Mouse (Mus musculus): ENCODE measurements around the gene Mapk12. TPM values are rescaled to one million over a fixed set of nuclear protein-coding genes. Genes with fewer than 3 reads are reported as not detected.

Gene Mapk12
- total and polyA plus RNA-seq, 3 experiments: 0.21 TPM; not detected in 2

DNA sequence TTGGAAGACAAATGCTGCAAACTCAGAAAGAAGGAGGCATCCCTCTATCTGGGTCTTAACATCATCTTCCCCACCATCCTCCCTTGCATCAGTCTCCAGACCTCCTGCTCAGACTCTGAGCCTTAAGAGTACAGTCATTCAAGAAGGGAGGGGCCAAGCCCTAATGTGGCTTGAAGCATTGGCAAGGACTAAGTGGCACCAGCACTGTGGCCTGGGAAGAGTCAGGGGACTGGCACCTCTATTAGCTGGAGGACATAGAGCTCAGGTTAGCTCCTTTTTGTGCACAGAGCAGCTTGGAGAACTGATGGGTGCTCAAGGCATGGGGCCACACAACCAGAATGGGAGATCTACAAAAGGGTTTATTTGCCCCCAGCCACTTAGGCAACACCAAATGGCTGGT lies 10.3 kb downstream of the Mapk12 start:
- Histone ChIP-seq H3K36me3 (replicated peaks in 1 of 2; ENCODE audit: control insufficient read depth in 1 of 2, insufficient read depth in 1 of 2, low read length in 1 of 2) (peaks cover 2 to 18% of the 10 kb centered on the region in 2 experiments), H3K79me2 (replicated peaks; ENCODE audit: control insufficient read depth, extremely low read depth, insufficient read depth, poor library complexity, severe bottlenecking) (no peaks in the 10 kb centered on the region), H3K9me3 (replicated peaks; ENCODE audit: low read length) (no peaks in the 10 kb centered on the region), H3K4me2 (ENCODE audit: insufficient read depth, low read depth, poor library complexity, severe bottlenecking) (no peak overlapping the region), H3K9ac (ENCODE audit: insufficient read depth, low read depth) (no peak overlapping the region), H3K27me3 (replicated peaks) (peaks cover 38% of the 10 kb centered on the region), H3K27ac (ENCODE audit: insufficient read depth, low read depth) (no peak overlapping the region), H3K4me3 (replicated peaks in 1 of 3; ENCODE audit: low read depth in 2 of 3, low read length in 2 of 3, poor library complexity in 1 of 3) (no peak overlapping the region), H3K4me1 (ENCODE audit: control insufficient read depth in 1 of 2, insufficient read depth in 2 of 2) (peaks cover 21 to 56% of the 10 kb centered on the region in 2 experiments)
- dilution Hi-C loops (cut with MboI; ENCODE audit: extremely low pct_ligation_motif_present, extremely low pct_unique_long_range_greater_than_20kb, low sequenced_read_pairs) (no loop called here), in situ Hi-C loops (cut with MboI; ENCODE audit: low pct_ligation_motif_present, low pct_unique_long_range_greater_than_20kb, low sequenced_read_pairs) (no loop called here)
- TF ChIP-seq TCF12 (IDR thresholded peaks at IDR 0.05; ENCODE audit: low read depth, low read length): no peak
- TF ChIP-seq MAX (IDR thresholded peaks at IDR 0.05; ENCODE audit: low read length): no peak
- no peak for TF ChIP-seq ETS1 (conservative IDR thresholded peaks at IDR 0.05; ENCODE audit: low read depth, low read length)
- no peak for TF ChIP-seq GABPA (IDR thresholded peaks at IDR 0.05; ENCODE audit: insufficient replicate concordance, low read depth, low read length)
- DNase-seq (ENCODE audit: extremely low read depth): no peak

GRCm38 (mm10) chr15:89128382-89129350 lies 11.8 kb downstream of the Mapk12 start, which contains the start of gene Hdac10:
Gene Hdac10, minus strand, starts transcription at chr15:89128700.
- Histone ChIP-seq H3K4me2 (ENCODE audit: insufficient read depth, low read depth, poor library complexity, severe bottlenecking) (peak within 1 kb of the TSS; percentile 68), H3K9me3 (replicated peaks; ENCODE audit: low read length) (no peaks in the 10 kb centered on the region), H3K9ac (ENCODE audit: insufficient read depth, low read depth) (peak within 1 kb of the TSS; percentile 38), H3K79me2 (replicated peaks; ENCODE audit: control insufficient read depth, extremely low read depth, insufficient read depth, poor library complexity, severe bottlenecking) (no peaks in the 10 kb centered on the region), H3K36me3 (replicated peaks in 1 of 2; ENCODE audit: control insufficient read depth in 1 of 2, insufficient read depth in 1 of 2, low read length in 1 of 2) (peaks cover 9 to 31% of the 10 kb centered on the region in 2 experiments), H3K27ac (ENCODE audit: insufficient read depth, low read depth) (peak within 1 kb of the TSS; percentile 48), H3K4me3 (replicated peaks in 1 of 3; ENCODE audit: low read depth in 2 of 3, low read length in 2 of 3, poor library complexity in 1 of 3) (peak within 1 kb of the TSS; percentile 60 to 80 (median 69)), H3K27me3 (replicated peaks) (peaks cover 29% of the 10 kb centered on the region), H3K4me1 (ENCODE audit: control insufficient read depth in 1 of 2, insufficient read depth in 2 of 2) (peaks cover 21 to 52% of the 10 kb centered on the region in 2 experiments)
- in situ Hi-C loops (cut with MboI; ENCODE audit: low pct_ligation_motif_present, low pct_unique_long_range_greater_than_20kb, low sequenced_read_pairs): loop anchor here (5.0 kb wide), 1 partner anchor 79 kb away; no protein-coding TSS in a partner anchor
- dilution Hi-C loops (cut with MboI; ENCODE audit: extremely low pct_ligation_motif_present, extremely low pct_unique_long_range_greater_than_20kb, low sequenced_read_pairs): no loop called here
- DNase-seq (ENCODE audit: extremely low read depth): peak; percentile 92
- peak; percentile 88 for TF ChIP-seq SIN3A (IDR thresholded peaks at IDR 0.05; ENCODE audit: low read length)
- no peak; the same call in 1 of the 2 replicates for TF ChIP-seq NRF1 (IDR thresholded peaks at IDR 0.05; ENCODE audit: low read depth, low read length)
- 0 out of 2 replicates have a peak, but pooled peaks have one; percentile 30 for TF ChIP-seq EP300 (IDR thresholded peaks at IDR 0.05; ENCODE audit: low read length)
- TF ChIP-seq ELF1 (IDR thresholded peaks at IDR 0.05; ENCODE audit: low read depth, low read length): peak; percentile 92
- TF ChIP-seq MAFK (IDR thresholded peaks at IDR 0.05; ENCODE audit: insufficient replicate concordance, low read length): no peak
- 0 out of 2 replicates have a peak, but pooled peaks have one; percentile 59 for TF ChIP-seq KAT2A (IDR thresholded peaks at IDR 0.05; ENCODE audit: insufficient replicate concordance, low read length)
- no peak for TF ChIP-seq GABPA (IDR thresholded peaks at IDR 0.05; ENCODE audit: insufficient replicate concordance, low read depth, low read length)
- TF ChIP-seq UBTF (IDR thresholded peaks at IDR 0.05; ENCODE audit: low read depth, low read length): no peak; the same call in 1 of the 2 replicates
- 0 out of 2 replicates have a peak, but pooled peaks have one; percentile 10 for TF ChIP-seq CHD2 (IDR thresholded peaks at IDR 0.05; ENCODE audit: low read length)
- peak; percentile 95 for TF ChIP-seq MXI1 (IDR thresholded peaks at IDR 0.05; ENCODE audit: low read depth, low read length)
- peak; percentile 84 for TF ChIP-seq POLR2A (IDR thresholded peaks at IDR 0.05; ENCODE audit: low read depth, low read length)
- peak; percentile 16 for TF ChIP-seq RAD21 (IDR thresholded peaks at IDR 0.05; ENCODE audit: low read depth, low read length)
- TF ChIP-seq PAX5 (IDR thresholded peaks at IDR 0.05; ENCODE audit: low read length): no peak
- no peak; the same call in 1 of the 2 replicates for TF ChIP-seq TCF12 (IDR thresholded peaks at IDR 0.05; ENCODE audit: low read depth, low read length)
- peak; percentile 37 for TF ChIP-seq ETS1 (conservative IDR thresholded peaks at IDR 0.05; ENCODE audit: low read depth, low read length)
- TF ChIP-seq RCOR1 (conservative IDR thresholded peaks at IDR 0.05; ENCODE audit: low read depth, low read length): no peak
- TF ChIP-seq SMC3 (IDR thresholded peaks at IDR 0.05; ENCODE audit: low read depth, low read length): peak; percentile 35; the same call in 1 of the 2 replicates
- no peak for TF ChIP-seq E2F4 (IDR thresholded peaks at IDR 0.05; ENCODE audit: insufficient replicate concordance, low read depth, low read length)
- peak; percentile 23; the same call in 1 of the 2 replicates for TF ChIP-seq MAZ (IDR thresholded peaks at IDR 0.05; ENCODE audit: low read depth, low read length)
- TF ChIP-seq ZC3H11A (IDR thresholded peaks at IDR 0.05; ENCODE audit: low read depth, low read length): no peak
- no peak for TF ChIP-seq ZNF384 (IDR thresholded peaks at IDR 0.05; ENCODE audit: low read depth, low read length)
- peak; percentile 38; the same call in 1 of the 2 replicates for TF ChIP-seq POLR2AphosphoS2 (IDR thresholded peaks at IDR 0.05; ENCODE audit: low read depth, low read length)
- TF ChIP-seq JUN (IDR thresholded peaks at IDR 0.05; ENCODE audit: insufficient read depth, low read depth, low read length): no peak
- peak; percentile 86 for TF ChIP-seq MAX (IDR thresholded peaks at IDR 0.05; ENCODE audit: low read length)
- no peak for TF ChIP-seq USF1 (IDR thresholded peaks at IDR 0.05; ENCODE audit: low read depth, low read length)
- no peak for TF ChIP-seq CHD1 (IDR thresholded peaks at IDR 0.05; ENCODE audit: low read depth, low read length)
- TF ChIP-seq ZKSCAN1 (IDR thresholded peaks at IDR 0.05; ENCODE audit: borderline replicate concordance, low read depth, low read length): no peak
- TF ChIP-seq JUND (conservative IDR thresholded peaks at IDR 0.05; ENCODE audit: low read depth, low read length): no peak

Measured in CH12.LX (cell line).